Mouse (Mus musculus): ENCODE data around the gene Gm2163. TPM values are rescaled to one million over a fixed set of nuclear protein-coding genes. Genes with fewer than 3 reads are reported as not detected.
"Not testable (repeated sequence)": the region's sequence is repeated elsewhere in the genome, so short reads cannot be mapped to it uniquely, and the experiment has no call there.

Gene Gm2163
- polyA plus RNA-seq (2015; fragmentation: Nextera tagmentation; extraction: Ambion mirVana): not detected in 2 replicates

DNA sequence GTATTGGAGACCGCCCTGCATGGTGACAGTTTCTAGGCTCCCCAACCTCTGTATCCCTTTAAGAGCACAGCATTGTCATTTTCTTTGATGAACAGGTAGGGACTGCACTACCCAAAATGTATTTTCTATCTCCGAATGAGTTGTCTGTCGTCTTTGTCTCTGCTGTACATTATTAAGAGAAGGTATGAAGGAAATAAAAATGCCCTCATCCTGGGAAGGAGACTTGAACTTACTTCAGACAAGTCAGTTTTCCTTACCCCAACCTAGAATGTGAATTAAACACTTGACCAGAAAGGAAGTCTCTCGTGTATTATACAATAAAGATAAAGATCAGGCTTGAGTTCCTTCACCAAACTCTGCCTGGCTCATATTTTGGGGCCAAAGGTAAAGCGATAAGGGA is at the start of gene Gm2163:
TSS of gene Gm2163 (plus strand) at position 301 of the 400 bp plus-strand sequence.
- whole genome bisulfite sequencing: no CpG with 5 or more reads among the region's 5 CpGs
- H3K9me3 ChIP-seq (ENCODE audit: low read length): not testable (repeated sequence)

GRCm38 (mm10) chr4:42439078-42439477 is 27.5 kb upstream of the Gm2163 start, which contains the start of gene Gm21586:
Gene Gm21586 (plus strand): TSS chr4:42439378.
- DNase-seq (ENCODE audit: low spot score); H3K9ac ChIP-seq (replicated peaks; ENCODE audit: low read depth); H3K27ac ChIP-seq (ENCODE audit: low read length); ATAC-seq; H3K4me2 ChIP-seq (replicated peaks; ENCODE audit: low read depth, low read length); H3K9me3 ChIP-seq (ENCODE audit: low read length); H3K4me3 ChIP-seq (ENCODE audit: low read depth, low read length); H3K36me3 ChIP-seq (ENCODE audit: insufficient read depth, low read length); H3K27me3 ChIP-seq (replicated peaks; ENCODE audit: insufficient read depth, low read length); H3K4me1 ChIP-seq (ENCODE audit: insufficient read depth, low read depth, low read length): not testable (repeated sequence)
- WGBS: no CpG with 5 or more reads among the region's 18 CpGs

More for the DNA sequence above, at the start of gene Gm2163:
- ATAC-seq; DNase-seq (ENCODE audit: low spot score); H3K4me2 ChIP-seq (replicated peaks; ENCODE audit: low read depth, low read length); H3K27me3 ChIP-seq (replicated peaks; ENCODE audit: insufficient read depth, low read length); H3K9ac ChIP-seq (replicated peaks; ENCODE audit: low read depth); H3K27ac ChIP-seq (ENCODE audit: low read length); H3K36me3 ChIP-seq (ENCODE audit: insufficient read depth, low read length); H3K4me3 ChIP-seq (ENCODE audit: low read depth, low read length); H3K4me1 ChIP-seq (ENCODE audit: insufficient read depth, low read depth, low read length): not testable (repeated sequence)

DNA sequence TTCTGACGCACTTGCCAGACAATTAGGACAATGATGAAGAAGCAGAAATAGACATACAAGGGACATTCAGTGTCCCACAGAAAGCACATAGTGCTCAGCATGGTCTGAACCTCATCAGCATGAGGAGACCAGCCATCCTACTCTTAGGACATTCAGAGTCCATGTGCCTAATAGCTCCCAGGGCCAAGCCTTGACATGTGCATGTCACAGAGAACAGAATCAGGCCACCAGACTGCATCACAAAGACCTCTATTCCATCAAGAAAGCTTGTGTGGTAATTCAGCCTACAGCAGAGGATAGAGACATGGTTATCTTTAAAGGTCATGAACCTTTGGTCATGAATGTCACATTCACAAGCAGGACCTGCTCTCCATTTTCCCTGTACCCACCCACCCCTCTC is 61.5 kb downstream of the Gm2163 start, which contains the start of gene Fam205a2:
TSS of gene Fam205a2 (minus strand) at position 101 of the 400 bp plus-strand sequence.
- not testable (repeated sequence) for H3K27ac ChIP-seq (ENCODE audit: low read length); DNase-seq (ENCODE audit: low spot score); H3K9ac ChIP-seq (replicated peaks; ENCODE audit: low read depth); H3K9me3 ChIP-seq (ENCODE audit: low read length); H3K27me3 ChIP-seq (replicated peaks; ENCODE audit: insufficient read depth, low read length); H3K4me2 ChIP-seq (replicated peaks; ENCODE audit: low read depth, low read length); H3K36me3 ChIP-seq (ENCODE audit: insufficient read depth, low read length); H3K4me3 ChIP-seq (ENCODE audit: low read depth, low read length); ATAC-seq; H3K4me1 ChIP-seq (ENCODE audit: insufficient read depth, low read depth, low read length)
- WGBS: no CpG with 5 or more reads among the region's 1 CpGs

GRCm38 (mm10) chr4:42611895-42612294 is 145.3 kb downstream of the Gm2163 start, which contains the start of gene Gm10591:
Gene Gm10591 (plus strand): TSS chr4:42612195.
- H3K27ac ChIP-seq (ENCODE audit: low read length); H3K9me3 ChIP-seq (ENCODE audit: low read length); H3K4me3 ChIP-seq (ENCODE audit: low read depth, low read length); H3K4me2 ChIP-seq (replicated peaks; ENCODE audit: low read depth, low read length); H3K27me3 ChIP-seq (replicated peaks; ENCODE audit: insufficient read depth, low read length); H3K4me1 ChIP-seq (ENCODE audit: insufficient read depth, low read depth, low read length); ATAC-seq; H3K9ac ChIP-seq (replicated peaks; ENCODE audit: low read depth); DNase-seq (ENCODE audit: low spot score); H3K36me3 ChIP-seq (ENCODE audit: insufficient read depth, low read length): not testable (repeated sequence)
- WGBS: no CpG with 5 or more reads among the region's 5 CpGs

GRCm38 (mm10) chr4:42629419-42629818 is 162.9 kb downstream of the Gm2163 start, which contains the start of gene Gm2564:
Gene Gm2564 (plus strand): TSS chr4:42629719.
- H3K36me3 ChIP-seq (ENCODE audit: insufficient read depth, low read length); H3K4me2 ChIP-seq (replicated peaks; ENCODE audit: low read depth, low read length); H3K27ac ChIP-seq (ENCODE audit: low read length); ATAC-seq; H3K9me3 ChIP-seq (ENCODE audit: low read length); H3K27me3 ChIP-seq (replicated peaks; ENCODE audit: insufficient read depth, low read length); H3K9ac ChIP-seq (replicated peaks; ENCODE audit: low read depth); H3K4me1 ChIP-seq (ENCODE audit: insufficient read depth, low read depth, low read length); H3K4me3 ChIP-seq (ENCODE audit: low read depth, low read length); DNase-seq (ENCODE audit: low spot score): not testable (repeated sequence)
- no CpG with 5 or more reads among the region's 8 CpGs for WGBS

Other genes starting within 250 kb of the Gm2163 start
- gene Gm10600, start 226.1 kb upstream of the Gm2163 start, polyA plus RNA-seq (2015; fragmentation: Nextera tagmentation; extraction: Ambion mirVana): not detected in 2 replicates
- 2.9 and 3.4 TPM in 2 replicates for gene Ccl21b, start 211.0 kb upstream of the Gm2163 start, polyA plus RNA-seq (2015; fragmentation: Nextera tagmentation; extraction: Ambion mirVana)
- gene Gm21953, start 172.5 kb upstream of the Gm2163 start, polyA plus RNA-seq (2015; fragmentation: Nextera tagmentation; extraction: Ambion mirVana): not detected in 2 replicates
- not detected in 2 replicates for gene Fam205a3, start 148.4 kb upstream of the Gm2163 start, polyA plus RNA-seq (2015; fragmentation: Nextera tagmentation; extraction: Ambion mirVana)
- not detected in 2 replicates for gene Gm21586, start 27.4 kb upstream of the Gm2163 start, polyA plus RNA-seq (2015; fragmentation: Nextera tagmentation; extraction: Ambion mirVana)
- not detected in 2 replicates for gene Fam205a2, start 61.4 kb downstream of the Gm2163 start, polyA plus RNA-seq (2015; fragmentation: Nextera tagmentation; extraction: Ambion mirVana)
- 2.9 and 3.4 TPM in 2 replicates for gene Gm10591, start 145.4 kb downstream of the Gm2163 start, polyA plus RNA-seq (2015; fragmentation: Nextera tagmentation; extraction: Ambion mirVana)
- 0.33 and 0.55 TPM in 2 replicates for gene Gm2564, start 163.0 kb downstream of the Gm2163 start, polyA plus RNA-seq (2015; fragmentation: Nextera tagmentation; extraction: Ambion mirVana)
- not detected in 2 replicates for gene Ccl27b, start 188.5 kb downstream of the Gm2163 start, polyA plus RNA-seq (2015; fragmentation: Nextera tagmentation; extraction: Ambion mirVana)
- gene Il11ra2, start 195.1 kb downstream of the Gm2163 start, polyA plus RNA-seq (2015; fragmentation: Nextera tagmentation; extraction: Ambion mirVana): not detected in 2 replicates